Mouse (Mus musculus) C2C12 (cell line): ENCODE data around the gene Brd2. TPM values are rescaled to one million over a fixed set of nuclear protein-coding genes. Genes with fewer than 3 reads are reported as not detected.

Experiments used
- H3K27me3 ChIP-seq: one replicate; pipeline ENCODE4 v1.6.1; 2011; ENCODE audit not compliant: control insufficient read depth, insufficient read depth, insufficient read length
- H3K36me3 ChIP-seq: one replicate; pipeline ENCODE4 v1.6.1; 2011; ENCODE audit not compliant: control insufficient read depth, insufficient read depth
- H3K4me3 ChIP-seq: one replicate; pipeline ENCODE4 v1.5.1; 2011; ENCODE audit warnings: mild to moderate bottlenecking, control low read depth; ENCODE audit not compliant: poor library complexity, insufficient read depth, severe bottlenecking
- H3K79me2 ChIP-seq: one replicate; pipeline ENCODE4 v1.6.1; 2011; ENCODE audit not compliant: control insufficient read depth, insufficient read depth
- H3K79me3 ChIP-seq: one replicate; pipeline ENCODE4 v1.6.1; 2011; ENCODE audit warnings: low read depth, control low read depth
- H3ac ChIP-seq: one replicate; pipeline ENCODE3; 2011; ENCODE audit warnings: low read depth; ENCODE audit not compliant: control insufficient read depth, insufficient read length
- CEBPB ChIP-seq: IDR thresholded peaks from one replicate; pipeline ENCODE4 v1.6.1; 2011; ENCODE audit warnings: low read depth, mild to moderate bottlenecking, control low read depth, moderate library complexity
- CTCF ChIP-seq: IDR thresholded peaks from one replicate; pipeline ENCODE4 v1.5.1; 2011; ENCODE audit not compliant: control insufficient read depth, insufficient read depth, insufficient read length
- FOSL1 ChIP-seq: IDR thresholded peaks from one replicate; pipeline ENCODE4 v1.8.0; 2011; ENCODE audit warnings: mild to moderate bottlenecking, low read length; ENCODE audit not compliant: poor library complexity, insufficient read depth, severe bottlenecking
- MAX ChIP-seq: IDR thresholded peaks from one replicate; pipeline ENCODE4 v1.6.1; 2011; ENCODE audit warnings: mild to moderate bottlenecking, control low read depth
- MYOD1 ChIP-seq: IDR thresholded peaks from one replicate; pipeline ENCODE4 v1.6.1; 2011; ENCODE audit warnings: low read depth; ENCODE audit not compliant: control insufficient read depth, insufficient read length
- MYOG ChIP-seq: IDR thresholded peaks from one replicate; pipeline ENCODE4 v1.6.1; 2011; ENCODE audit not compliant: control insufficient read depth, insufficient read length; ENCODE audit errors: extremely low read depth
- USF1 ChIP-seq: IDR thresholded peaks from one replicate; pipeline ENCODE4 v1.6.1; 2011; ENCODE audit warnings: low read depth, mild to moderate bottlenecking, control low read depth, moderate library complexity
- polyA plus RNA-seq: library from polyadenylated mRNA; unstranded; fragments of >200 nt; fragmentation: generic; extraction: Trizol; gene quantifications from one replicate; pipeline ENCODE4 v1.2.1, GENCODE M21; 2012; ENCODE audit warnings: missing spikeins

The Brd2 gene
- polyA plus RNA-seq, 1 experiment, result 127 TPM

DNA sequence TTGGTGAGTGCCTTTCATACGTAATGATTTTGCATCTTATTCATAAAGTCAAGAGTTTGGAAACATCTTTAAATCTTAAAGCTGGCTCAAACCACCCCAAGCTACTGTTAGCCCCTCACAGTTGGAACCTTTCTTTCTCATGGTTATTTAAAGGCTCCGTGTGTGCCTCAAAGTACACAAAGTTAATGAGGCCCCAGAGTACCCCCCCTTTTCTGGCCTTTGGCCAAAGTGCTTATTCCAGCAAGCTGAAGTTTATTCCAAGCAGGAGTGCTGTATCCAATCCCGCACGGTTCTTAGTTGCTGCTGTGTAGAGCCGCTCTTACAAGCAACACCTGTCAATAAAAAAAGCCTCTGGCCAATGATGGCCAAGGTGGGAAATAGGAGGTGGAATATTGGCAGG is 22.9 kb downstream of the Brd2 start:
- Histone ChIP-seq H3K4me3 (no peak overlapping the region), H3K79me2 (no peaks in the 10 kb centered on the region), H3K36me3 (no peaks in the 10 kb centered on the region), H3K79me3 (no peaks in the 10 kb centered on the region), H3ac (no peak overlapping the region), H3K27me3 (peaks cover 9% of the 10 kb centered on the region)
- TF ChIP-seq USF1 (no peak), CEBPB (no peak), MYOG (no peak)

DNA sequence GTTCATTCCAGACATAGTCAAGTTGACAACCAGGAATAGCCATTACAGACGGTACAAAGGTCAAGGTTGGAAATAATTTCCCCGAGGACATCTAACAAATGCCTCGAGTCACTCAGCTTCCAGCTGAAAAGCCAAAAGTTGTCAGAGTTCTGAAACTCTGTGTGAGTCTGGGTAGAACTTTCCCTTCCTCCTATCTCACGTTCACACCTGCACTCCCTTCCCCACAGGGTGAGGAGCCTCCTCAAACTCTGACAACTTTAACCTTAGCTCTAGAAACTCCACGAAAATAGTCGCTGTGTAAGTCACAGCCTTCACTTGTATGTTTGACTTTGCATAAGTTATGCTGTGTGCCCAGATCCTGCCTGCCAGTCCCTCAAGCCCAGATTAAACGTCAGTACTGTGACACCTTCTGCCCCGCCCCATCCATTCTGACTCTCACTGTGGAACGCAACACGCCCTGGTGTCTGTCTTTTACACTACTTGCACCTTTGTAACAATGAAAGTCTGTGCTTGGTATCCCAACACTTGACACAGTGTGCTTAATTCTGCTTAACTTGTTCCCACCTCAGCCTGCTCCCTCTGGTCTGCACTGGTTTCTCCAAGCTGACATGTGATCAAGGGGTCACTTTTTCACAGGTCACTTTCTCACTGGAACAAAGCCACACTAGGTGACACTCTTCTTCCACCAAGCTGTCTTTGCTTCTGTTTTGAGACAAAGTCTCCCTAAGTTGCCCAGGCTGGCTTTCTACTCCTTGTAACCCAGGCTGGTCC is 23.5 kb downstream of the Brd2 start:
- Histone ChIP-seq H3K79me3 (no peaks in the 10 kb centered on the region), H3K4me3 (no peak overlapping the region)

DNA sequence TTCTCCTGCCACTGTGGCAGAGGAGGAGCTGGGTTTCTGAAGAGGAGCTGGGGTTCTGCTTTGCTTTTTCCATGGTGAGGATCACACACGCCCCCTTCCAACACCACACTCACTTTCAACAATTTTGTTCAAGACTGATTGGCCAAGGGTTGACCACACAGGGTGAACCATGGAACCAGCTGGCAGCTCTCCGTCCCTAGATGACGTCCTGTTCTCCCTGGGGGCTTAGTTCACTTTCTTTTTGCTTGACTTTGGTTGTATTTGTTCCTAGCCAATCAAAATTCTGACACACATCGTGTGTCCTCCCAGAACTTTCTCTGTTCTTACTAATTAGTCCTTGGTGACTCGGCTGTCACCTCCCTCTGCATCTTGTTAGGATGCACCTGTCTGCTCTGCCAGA is 25.2 kb downstream of the Brd2 start:
- Histone ChIP-seq H3K27me3 (peaks cover 9% of the 10 kb centered on the region), H3K4me3 (no peak overlapping the region), H3ac (no peak overlapping the region), H3K36me3 (no peaks in the 10 kb centered on the region), H3K79me2 (no peaks in the 10 kb centered on the region), H3K79me3 (no peaks in the 10 kb centered on the region)
- TF ChIP-seq CTCF, result no peak
- TF ChIP-seq MYOG, result no peak

More for the DNA sequence above, 23.5 kb downstream of the Brd2 start:
- no peak for TF ChIP-seq MYOD1
- no peak for TF ChIP-seq CTCF
- TF ChIP-seq MYOG, result no peak
- no peak for TF ChIP-seq CEBPB
- no peak for TF ChIP-seq USF1
- no peak for TF ChIP-seq FOSL1
- no peak for TF ChIP-seq MAX
- H3K79me2 ChIP-seq, result no peaks in the 10 kb centered on the region
- H3K27me3 ChIP-seq, result peaks cover 9% of the 10 kb centered on the region
- no peaks in the 10 kb centered on the region for H3K36me3 ChIP-seq
- no peak overlapping the region for H3ac ChIP-seq

DNA sequence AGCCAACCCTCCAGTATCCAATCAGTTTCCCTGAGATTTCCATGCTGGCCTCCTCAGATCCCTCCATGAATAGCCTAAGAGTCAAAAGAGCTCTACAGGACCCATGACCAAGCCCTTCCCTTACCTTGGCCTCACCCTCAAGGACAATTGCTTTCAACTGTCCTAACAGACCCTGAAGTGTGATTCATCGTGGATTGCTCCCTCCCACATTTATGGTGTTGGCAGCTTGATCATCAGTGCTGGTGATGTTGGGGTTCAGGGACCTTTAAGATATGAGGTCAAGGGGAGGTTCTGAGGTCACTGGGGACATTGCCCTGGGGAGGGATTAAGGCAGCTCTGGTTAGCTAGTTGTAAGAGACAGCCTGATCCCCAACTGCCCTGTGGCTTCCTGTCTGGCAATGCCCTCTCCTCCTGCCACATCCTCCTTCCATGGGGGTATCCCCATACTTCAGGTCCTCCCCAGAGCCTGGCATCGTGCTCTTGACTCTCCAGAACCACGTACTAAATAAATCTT is 25.9 kb downstream of the Brd2 start:
- no peak overlapping the region for H3ac ChIP-seq
- no peaks in the 10 kb centered on the region for H3K79me2 ChIP-seq
- no peak overlapping the region for H3K4me3 ChIP-seq
- TF ChIP-seq CTCF, result no peak
- no peak for TF ChIP-seq MYOD1
- TF ChIP-seq MYOG, result no peak
- TF ChIP-seq FOSL1, result no peak
- TF ChIP-seq CEBPB, result no peak
- no peak for TF ChIP-seq USF1
- TF ChIP-seq MAX, result no peak
- H3K36me3 ChIP-seq, result no peaks in the 10 kb centered on the region
- H3K27me3 ChIP-seq, result peaks cover 9% of the 10 kb centered on the region
- H3K79me3 ChIP-seq, result no peaks in the 10 kb centered on the region

DNA sequence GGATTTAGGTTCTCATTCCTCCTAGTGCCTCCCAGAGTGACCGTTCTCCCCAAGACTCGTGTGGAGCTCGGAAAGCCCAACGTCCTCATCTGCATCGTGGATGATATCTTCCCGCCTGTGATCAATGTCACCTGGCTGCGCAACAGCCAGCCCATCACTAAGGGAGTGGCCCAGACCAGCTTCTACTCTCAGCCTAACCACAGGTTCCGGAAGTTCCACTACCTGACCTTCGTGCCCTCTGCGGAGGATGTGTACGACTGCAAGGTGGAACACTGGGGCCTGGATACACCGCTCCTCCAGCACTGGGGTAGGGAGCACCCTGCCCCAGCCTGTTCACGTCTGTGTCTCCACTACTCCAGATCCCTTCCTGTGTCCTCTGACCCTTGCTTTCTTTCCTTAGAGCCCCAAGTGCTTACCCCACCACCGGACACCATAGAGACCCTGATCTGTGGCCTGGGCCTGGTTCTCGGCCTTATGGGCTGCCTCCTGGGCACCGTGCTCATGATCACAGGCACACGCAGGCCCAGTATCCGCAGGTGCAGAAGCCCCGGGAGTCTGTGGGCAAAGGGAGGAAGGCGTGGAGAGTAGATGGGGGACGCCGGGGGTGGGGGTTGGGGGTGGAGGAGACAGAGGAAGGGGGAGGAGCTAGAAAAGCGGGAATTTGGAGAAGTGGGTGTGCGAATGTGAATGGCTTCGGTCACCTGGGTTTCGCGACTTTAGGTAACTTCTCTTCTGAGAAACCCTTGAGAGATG is 28.0 kb downstream of the Brd2 start:
- Histone ChIP-seq H3K79me3 (no peaks in the 10 kb centered on the region), H3ac (no peak overlapping the region), H3K27me3 (peaks cover 10% of the 10 kb centered on the region), H3K4me3 (no peak overlapping the region), H3K79me2 (no peaks in the 10 kb centered on the region), H3K36me3 (no peaks in the 10 kb centered on the region)
- no peak for TF ChIP-seq CTCF
- no peak for TF ChIP-seq MYOG
- no peak for TF ChIP-seq FOSL1
